Mouse (Mus musculus) megakaryocyte-erythroid progenitor cell, adult 5 weeks (primary cell): Measurements from ENCODE around the gene Hnmt. TPM values are rescaled to one million over a fixed set of nuclear protein-coding genes. Genes with fewer than 3 reads are reported as not detected.

Source experiments
- polyA plus RNA-seq: library from polyadenylated mRNA; stranded (reverse); fragments of >175 nt; gene quantifications from 2 replicates; pipeline ENCODE4 v1.2.3, GENCODE M21; 2012

Gene Hnmt
- 0.22 and 0.31 TPM in 2 replicates for polyA plus RNA-seq

GRCm38 (mm10) chr2:24049344-24049990 is at the start of gene Hnmt:
Hnmt (minus strand) TSS chr2:24049394.

GRCm38 (mm10) chr2:24096495-24096894 is 47.3 kb upstream of the Hnmt start, which contains the start of gene Tbpl2:
Tbpl2 (minus strand) TSS chr2:24096595.

Other genes starting within 250 kb of the Hnmt start
- not detected in 2 replicates for gene Tbpl2, start 47.2 kb upstream of the Hnmt start, polyA plus RNA-seq
- gene Il1f8, start 103.8 kb upstream of the Hnmt start, polyA plus RNA-seq: not detected in 2 replicates
- gene Il1f9, start 137.1 kb upstream of the Hnmt start, polyA plus RNA-seq: 0.06 and 0.20 TPM in 2 replicates
- not detected in 2 replicates for gene Il1f6, start 166.0 kb upstream of the Hnmt start, polyA plus RNA-seq
- 0.18 TPM in 1 of 2 replicates, not detected in the other for gene Il1f5, start 227.6 kb upstream of the Hnmt start, polyA plus RNA-seq
- not detected in 2 replicates for gene Il1f10, start 241.8 kb upstream of the Hnmt start, polyA plus RNA-seq